Mouse (Mus musculus): ENCODE data around the gene Taz.

DNA sequence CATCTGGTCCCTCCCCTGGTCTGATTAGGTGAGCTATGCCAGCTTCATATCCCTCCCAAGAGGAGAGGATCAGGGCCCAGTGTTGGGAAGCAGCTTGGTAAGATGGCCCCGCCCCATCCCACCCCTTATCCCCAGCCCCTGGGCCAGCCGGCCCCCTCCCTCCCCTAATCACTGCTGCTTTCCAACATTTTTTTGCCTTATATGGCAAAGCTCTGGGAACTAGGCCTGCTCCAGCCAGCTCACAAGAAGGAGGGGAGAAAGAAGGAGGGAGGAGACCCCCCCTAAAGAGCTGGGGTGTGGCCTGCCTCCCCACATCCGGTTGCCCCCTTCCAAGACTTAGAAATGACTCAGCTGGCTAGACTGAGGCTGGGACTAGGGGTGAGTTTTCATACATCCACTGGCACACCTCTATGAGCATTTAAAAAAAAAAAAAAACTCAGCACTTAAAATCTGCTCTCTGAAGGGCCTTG, 37.1 kb upstream of the Taz start:
- TF ChIP-seq POLR2A (IDR thresholded peaks at IDR 0.05; ENCODE audit: low read depth, low read length) (no peak), CTCF (conservative IDR thresholded peaks at IDR 0.05; ENCODE audit: insufficient read depth, insufficient read length, low read depth, low read length) (no peak)
